Mouse (Mus musculus) heart, adult 2 months (tissue): ENCODE results near the gene Cptp. TPM values are rescaled to one million over a fixed set of nuclear protein-coding genes. Genes with fewer than 3 reads are reported as not detected.
A peak's percentile ranks its signal among the peaks of the same experiment; 100 is the strongest.

ENCODE experiments used
- DNase-seq, 2 experiments: peaks; one replicate each; pipeline ENCODE4 v3.0.0; 2021
- H3K27ac ChIP-seq: fragments of 200-600 bp; 2 replicates; pipeline ENCODE4 v1.8.1; 2022
- H3K27me3 ChIP-seq: fragments of 200-500 bp; 2 replicates; pipeline ENCODE4 v1.6.1; 2012; ENCODE audit warnings: mild to moderate bottlenecking, low read length, inconsistent platforms, mixed read lengths; ENCODE audit not compliant: control insufficient read depth, insufficient read depth
- H3K36me3 ChIP-seq: fragments of 200-500 bp; 2 replicates; pipeline ENCODE4 v1.6.1; 2012; ENCODE audit warnings: low read length, inconsistent platforms; ENCODE audit not compliant: control insufficient read depth, insufficient read depth
- H3K4me1 ChIP-seq: fragments of 200-500 bp; 2 replicates; pipeline ENCODE4 v1.6.1; 2011; ENCODE audit warnings: low read length; ENCODE audit not compliant: control insufficient read depth, insufficient read depth
- H3K4me3 ChIP-seq: fragments of 200-600 bp; 2 replicates; pipeline ENCODE4 v1.8.1; 2022
- H3K79me2 ChIP-seq: fragments of 200-500 bp; replicated peaks from 2 replicates; pipeline ENCODE4 v1.6.1; 2012; ENCODE audit warnings: mild to moderate bottlenecking, inconsistent platforms, low read length, moderate library complexity, mixed read lengths; ENCODE audit not compliant: control insufficient read depth, insufficient read depth
- H3K9ac ChIP-seq: fragments of 200-500 bp; 2 replicates; pipeline ENCODE4 v1.6.1; 2012; ENCODE audit warnings: low read depth, mild to moderate bottlenecking, control low read depth, inconsistent platforms, low read length, mixed read lengths
- CTCF ChIP-seq: fragments of 200-600 bp; IDR thresholded peaks from 2 replicates; pipeline ENCODE4 v1.8.1; 2022; ENCODE audit warnings: antibody characterized with exemption, mild to moderate bottlenecking, moderate library complexity
- EP300 ChIP-seq: fragments of 200-500 bp; IDR thresholded peaks from 2 replicates; pipeline ENCODE4 v1.6.1; 2011; ENCODE audit warnings: low read depth, low read length, control low read depth; ENCODE audit not compliant: insufficient read depth
- POLR2A ChIP-seq: fragments of 200-500 bp; IDR thresholded peaks from 2 replicates; pipeline ENCODE4 v1.6.1; 2011; ENCODE audit warnings: mild to moderate bottlenecking, low read depth, low read length, control low read depth; ENCODE audit not compliant: insufficient read depth
- WGBS: fragments of 180-500 bp; shearing (Covaris S2); methylation state at CpG from one replicate; pipeline ENCODE4 v1.1.7; 2018; 5-methylcytosine and 5-hydroxymethylcytosine counted together
- intact Hi-C: fragments of 180-260 bp; cut with DNase I; formaldehyde crosslinking; loops from one replicate; pipeline ENCODE4 v1.15.1; 2025
- polyA plus RNA-seq: library from polyadenylated mRNA; depleted of rRNA; stranded (reverse); fragments of >200 nt; gene quantifications from 2 replicates; pipeline ENCODE4 v1.2.3, GENCODE M21; 2012
- total RNA-seq, 2 experiments: library from RNA; stranded (reverse); gene quantifications; 2 replicates each; pipeline ENCODE4 v1.2.3; 2021

Cptp gene
- total and polyA plus RNA-seq, 3 experiments, result 5.1 to 12.4 (median 6.9) TPM

- peak overlapping the region; percentile 84 for H3K9ac ChIP-seq
- 38% methylated on average over 10 of the region's 10 CpGs for WGBS
- peaks cover 2% of the 10 kb centered on the region; the same call in 1 of the 2 replicates for H3K36me3 ChIP-seq
- TF ChIP-seq CTCF, result no peak
- no peaks in the 10 kb centered on the region for H3K27me3 ChIP-seq
- no peaks in the 10 kb centered on the region for H3K79me2 ChIP-seq
- H3K27ac ChIP-seq, result peak overlapping the region; percentile 92
- peaks cover 12% of the 10 kb centered on the region for H3K4me1 ChIP-seq
- no peak for DNase-seq
- H3K4me3 ChIP-seq, result peak overlapping the region; percentile 68
- intact Hi-C loops, result no loop called here
These were observed 36.9 kb downstream of the Cptp start for GRCm38 (mm10) chr4:155832321-155832720.

- Histone ChIP-seq H3K27me3 (no peaks in the 10 kb centered on the region), H3K79me2 (no peaks in the 10 kb centered on the region), H3K4me1 (peaks cover 12% of the 10 kb centered on the region), H3K27ac (peak overlapping the region; percentile 92), H3K9ac (peak overlapping the region; percentile 84), H3K36me3 (peaks cover 2% of the 10 kb centered on the region; the same call in 1 of the 2 replicates), H3K4me3 (peak overlapping the region; percentile 68)
- DNase-seq, result no peak
- TF ChIP-seq CTCF, result no peak
- TF ChIP-seq POLR2A, result no peak
- TF ChIP-seq EP300, result no peak
- under 1% methylated on average over 25 of the region's 25 CpGs for WGBS
- intact Hi-C loops, result loop anchor here (1.0 to 2.0 kb wide), 3 partner anchors 19 to 111 kb away; partner anchors contain the start of genes Ccnl2 and Ube2j2
These were observed 37.4 kb downstream of the Cptp start for GRCm38 (mm10) chr4:155831831-155832230.

- Histone ChIP-seq H3K4me3 (peak within 1 kb of the TSS; percentile 68), H3K79me2 (no peaks in the 10 kb centered on the region), H3K36me3 (peaks cover 2% of the 10 kb centered on the region; the same call in 1 of the 2 replicates), H3K9ac (peak within 1 kb of the TSS; percentile 84), H3K4me1 (peaks cover 12% of the 10 kb centered on the region), H3K27ac (peak within 1 kb of the TSS; percentile 92), H3K27me3 (no peaks in the 10 kb centered on the region)
- peak; percentile 95 for DNase-seq
- TF ChIP-seq CTCF (peak; percentile 84), EP300 (peak; percentile 78; the same call in 1 of the 2 replicates), POLR2A (peak; percentile 86)
- intact Hi-C loops, result loop anchor here (1.0 to 2.0 kb wide), 3 partner anchors 18 to 112 kb away; partner anchors contain the start of genes Ccnl2 and Ube2j2
- WGBS, result under 1% methylated on average over 49 of the region's 49 CpGs
These were observed 38.0 kb downstream of the Cptp start, which contains the start of gene Aurkaip1 for GRCm38 (mm10) chr4:155831205-155831766. Gene Aurkaip1, plus strand, starts transcription at chr4:155831272.

- intact Hi-C loops, result loop anchor here (2.0 kb wide), 2 partner anchors 18 to 26 kb away; partner anchors contain the start of gene Ccnl2
- Histone ChIP-seq H3K27me3 (no peaks in the 10 kb centered on the region), H3K36me3 (peaks cover 2% of the 10 kb centered on the region; the same call in 1 of the 2 replicates), H3K4me3 (peak overlapping the region; percentile 68; the same call in 1 of the 2 replicates), H3K4me1 (peaks cover 12% of the 10 kb centered on the region), H3K27ac (peak overlapping the region; percentile 92), H3K9ac (no peak overlapping the region), H3K79me2 (no peaks in the 10 kb centered on the region)
- 46% methylated on average over 8 of the region's 8 CpGs for WGBS
- TF ChIP-seq CTCF (no peak), POLR2A (no peak), EP300 (no peak)
- no peak for DNase-seq
These were observed 38.6 kb downstream of the Cptp start for GRCm38 (mm10) chr4:155830596-155830995.

GRCm38 (mm10) chr4:155829866-155830265, 39.4 kb downstream of the Cptp start:
- no peak for DNase-seq
- Histone ChIP-seq H3K9ac (no peak overlapping the region), H3K27me3 (no peaks in the 10 kb centered on the region), H3K27ac (no peak overlapping the region), H3K4me3 (no peak overlapping the region), H3K79me2 (no peaks in the 10 kb centered on the region), H3K4me1 (peaks cover 12% of the 10 kb centered on the region), H3K36me3 (peaks cover 2% of the 10 kb centered on the region; the same call in 1 of the 2 replicates)
- no peak for TF ChIP-seq CTCF
- no peak for TF ChIP-seq POLR2A
- no peak for TF ChIP-seq EP300
- intact Hi-C loops, result loop anchor here (2.0 kb wide), 2 partner anchors 17 to 25 kb away; partner anchors contain the start of gene Ccnl2
- 77% methylated on average over 4 of the region's 4 CpGs for WGBS

GRCm38 (mm10) chr4:155823443-155823842, 45.8 kb downstream of the Cptp start:
- intact Hi-C loops, result no loop called here
- no peaks in the 10 kb centered on the region for H3K79me2 ChIP-seq
- DNase-seq, result no peak
- no peaks in the 10 kb centered on the region for H3K4me1 ChIP-seq
- no peak overlapping the region for H3K27ac ChIP-seq
- WGBS, result 94% methylated on average over 16 of the region's 16 CpGs
- TF ChIP-seq EP300, result no peak
- no peak for TF ChIP-seq CTCF
- TF ChIP-seq POLR2A, result no peak
- no peak overlapping the region for H3K9ac ChIP-seq
- no peak overlapping the region for H3K4me3 ChIP-seq
- H3K27me3 ChIP-seq, result no peaks in the 10 kb centered on the region
- peaks cover 6% of the 10 kb centered on the region for H3K36me3 ChIP-seq
